Mouse (Mus musculus): ENCODE results near the gene Nt5c1b. TPM values are rescaled to one million over a fixed set of nuclear protein-coding genes. Genes with fewer than 3 reads are reported as not detected.

The Nt5c1b gene
- polyA plus RNA-seq, 1 experiment from 2014 or later, result not detected

DNA sequence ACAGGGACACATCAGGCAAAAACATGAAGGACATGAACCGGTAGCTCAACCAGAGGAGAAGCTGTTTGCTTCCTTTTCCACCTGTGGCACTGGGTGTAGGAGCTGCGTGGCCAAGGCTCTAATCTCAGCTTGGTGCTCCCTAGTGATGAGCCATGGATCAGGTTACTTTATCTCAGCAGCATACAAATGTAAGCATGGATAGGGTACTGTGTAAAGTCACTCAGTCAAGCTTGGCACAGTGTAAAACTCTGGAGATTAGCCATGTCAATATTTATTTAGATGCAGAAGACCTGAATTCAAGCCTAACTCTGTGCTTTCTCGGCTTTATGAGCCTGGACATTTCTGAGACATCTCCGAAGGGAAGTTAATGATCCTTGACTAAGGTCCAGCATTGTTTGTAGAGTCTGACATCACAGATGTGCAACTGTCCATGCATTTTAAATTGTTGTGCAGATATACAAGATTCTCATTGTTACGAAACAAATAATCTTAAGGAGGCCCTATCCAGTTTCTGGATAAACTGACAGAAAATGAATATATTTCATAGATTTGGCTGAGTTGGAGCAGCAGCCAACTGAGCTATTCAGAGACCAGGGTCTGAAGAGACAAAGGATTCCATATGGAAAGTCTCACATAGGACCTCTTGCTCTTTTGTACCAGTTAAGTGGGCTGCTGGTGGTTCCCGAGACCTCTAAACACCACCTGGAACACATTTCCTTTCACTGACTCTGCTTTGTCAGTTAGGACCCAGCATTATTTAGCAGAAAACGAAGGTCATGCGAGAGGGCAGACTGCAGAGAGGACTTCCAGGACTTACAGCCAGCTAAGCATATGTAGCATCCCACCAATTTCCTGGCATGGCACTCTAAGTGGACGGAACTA is 56.5 kb downstream of the Nt5c1b start:
- H3K4me3 ChIP-seq (replicated peaks), result no peak overlapping the region
- H3K9ac ChIP-seq, result no peak overlapping the region
- H3K36me3 ChIP-seq (replicated peaks), result no peaks in the 10 kb centered on the region
- no peak for ATAC-seq (ENCODE audit: low FRiP score)
- H3K4me2 ChIP-seq, result no peak overlapping the region
- H3K9me3 ChIP-seq, result no peaks in the 10 kb centered on the region
- 74% methylated on average over 9 of the region's 9 CpGs for WGBS
- H3K4me1 ChIP-seq, result no peaks in the 10 kb centered on the region
- no peaks in the 10 kb centered on the region for H3K27me3 ChIP-seq
- no peak overlapping the region for H3K27ac ChIP-seq

DNA sequence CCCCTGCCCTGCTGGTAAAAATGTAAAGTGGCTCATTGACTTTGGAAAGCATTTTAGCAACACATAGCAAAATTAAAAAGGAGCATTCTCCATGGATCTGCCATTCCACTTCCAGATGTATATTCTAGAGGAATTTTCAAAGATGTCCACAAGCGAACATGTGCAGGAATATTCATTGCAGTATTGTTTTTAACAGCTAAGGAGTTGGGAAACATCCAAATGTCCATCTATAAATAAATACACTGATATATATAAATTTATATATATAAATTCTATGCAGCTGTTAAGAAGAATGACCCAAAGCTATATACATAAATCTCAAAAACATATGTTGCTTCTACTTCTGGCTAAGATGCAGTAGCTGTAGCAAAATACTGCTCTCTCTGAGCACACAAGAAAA is 61.2 kb downstream of the Nt5c1b start:
- WGBS, result 92% methylated on average over 1 of the region's 1 CpGs
- Histone ChIP-seq H3K4me2 (no peak overlapping the region), H3K36me3 (replicated peaks) (no peaks in the 10 kb centered on the region), H3K4me3 (replicated peaks) (no peak overlapping the region), H3K27ac (no peak overlapping the region), H3K9ac (no peak overlapping the region), H3K27me3 (no peaks in the 10 kb centered on the region), H3K4me1 (no peaks in the 10 kb centered on the region), H3K9me3 (no peaks in the 10 kb centered on the region)
- ATAC-seq (ENCODE audit: low FRiP score), result no peak

DNA sequence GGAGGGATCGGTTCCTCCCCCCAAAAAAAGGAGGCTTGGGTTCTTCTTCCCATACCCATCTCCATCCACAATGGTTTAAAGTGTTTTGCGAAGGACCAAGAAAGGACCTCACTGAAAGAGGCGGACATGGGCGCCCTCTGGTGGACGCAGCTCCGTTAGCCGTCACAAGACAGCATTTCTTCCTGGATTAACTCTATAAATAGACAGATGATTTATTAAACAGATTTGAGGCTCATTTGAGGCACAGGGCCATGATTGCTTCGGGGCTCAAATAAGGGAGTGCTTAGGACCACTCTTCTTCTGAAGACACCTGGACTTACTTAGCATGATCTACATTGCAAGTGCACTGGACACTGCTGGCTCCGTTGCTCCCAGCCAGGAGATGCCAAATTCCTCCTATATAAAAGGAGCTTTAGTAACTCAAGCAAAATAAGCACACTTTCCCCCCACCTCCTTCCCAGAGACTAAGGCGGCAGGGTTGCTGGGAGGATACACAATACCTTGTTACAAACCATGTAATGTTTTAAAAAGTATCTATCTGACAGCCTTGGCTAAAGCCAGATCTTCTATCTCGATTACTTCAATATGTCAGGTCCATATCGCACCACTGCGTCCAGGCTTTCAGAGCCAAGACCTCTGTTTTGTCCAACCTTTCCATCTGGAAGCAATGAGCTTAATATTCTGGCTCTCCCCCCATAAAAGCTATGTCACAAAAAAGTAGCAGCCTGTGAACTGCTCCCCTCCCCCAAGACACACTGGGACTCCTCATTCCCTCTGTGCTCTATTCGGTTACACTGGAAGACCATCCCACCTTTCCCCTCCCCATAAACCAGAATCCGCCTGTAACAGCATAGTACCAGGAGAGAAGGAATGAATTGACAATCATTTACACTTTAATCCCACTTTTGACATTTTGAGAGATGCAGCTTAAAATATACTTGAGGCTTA is 68.6 kb downstream of the Nt5c1b start:
- Histone ChIP-seq H3K4me1 (peaks cover 7% of the 10 kb centered on the region; the same call in 1 of the 2 replicates), H3K27me3 (peaks cover 14% of the 10 kb centered on the region; the same call in 1 of the 2 replicates), H3K27ac (no peak overlapping the region)

More for the DNA sequence above, 68.6 kb downstream of the Nt5c1b start:
- ATAC-seq (ENCODE audit: low FRiP score), result peak; percentile 65
- Histone ChIP-seq H3K9ac (no peak overlapping the region), H3K4me3 (replicated peaks) (no peak overlapping the region), H3K36me3 (replicated peaks) (no peaks in the 10 kb centered on the region), H3K9me3 (no peaks in the 10 kb centered on the region), H3K4me2 (no peak overlapping the region)
- WGBS, result 27% methylated on average over 15 of the region's 15 CpGs

Other genes starting within 250 kb of the Nt5c1b start
- 25.6 and 26.1 TPM in 2 replicates for gene Rdh14, start 20.8 kb downstream of the Nt5c1b start, polyA plus RNA-seq (2016; fragmentation: Nextera tagmentation; extraction: Ambion mirVana)

Measured in forebrain, embryonic 12.5 days (tissue).